Mouse (Mus musculus): ENCODE data around the gene Nol10. TPM values are rescaled to one million over a fixed set of nuclear protein-coding genes. Genes with fewer than 3 reads are reported as not detected.

The Nol10 gene
- total RNA-seq, 1 experiment from 2014 or later: 7.4 TPM

DNA sequence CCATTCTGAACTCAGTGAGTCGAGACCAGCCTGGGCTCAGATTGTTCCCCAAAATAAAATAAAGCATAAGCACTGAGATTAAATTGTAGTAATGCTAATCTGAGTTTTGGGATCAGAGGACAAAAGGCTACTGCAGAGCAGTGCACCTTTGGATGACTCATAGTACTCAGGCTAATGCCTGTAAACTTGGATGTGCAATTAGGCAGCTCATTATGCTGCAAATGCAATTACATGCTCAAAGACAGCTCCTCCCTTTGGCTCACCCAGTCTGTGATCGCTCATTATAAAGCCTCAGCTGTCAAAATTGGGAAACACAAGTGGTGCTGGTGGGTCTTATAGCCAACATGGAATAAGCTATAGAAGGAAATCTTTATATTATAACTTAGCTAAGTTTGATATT is 48.9 kb downstream of the Nol10 start:
- no peak for ATAC-seq (ENCODE audit: extremely low read depth, insufficient number of reproducible peaks, low FRiP score, poor library complexity, severe bottlenecking)

DNA sequence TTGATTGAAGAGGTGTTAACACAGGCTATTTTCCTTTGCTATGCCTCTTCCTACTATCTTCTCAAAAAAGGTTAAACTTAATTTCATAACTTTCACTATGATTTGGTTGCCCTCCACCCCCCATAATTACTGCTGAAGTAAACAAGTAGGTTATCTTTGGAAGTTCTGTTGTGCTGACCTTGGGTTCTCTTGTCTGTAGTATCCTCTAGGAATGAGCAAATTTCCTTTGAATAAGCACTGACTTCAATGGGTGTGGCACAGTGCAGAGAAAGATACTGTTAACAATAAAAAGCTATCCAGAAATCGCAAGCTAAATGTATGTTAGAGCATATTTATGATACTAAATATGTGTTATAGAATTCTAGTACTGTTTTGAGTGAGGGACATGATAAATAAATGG is 53.2 kb downstream of the Nol10 start:
- ATAC-seq (ENCODE audit: extremely low read depth, insufficient number of reproducible peaks, low FRiP score, poor library complexity, severe bottlenecking): no peak

GRCm38 (mm10) chr12:17402116-17402515 is 53.9 kb downstream of the Nol10 start:
- no peak for ATAC-seq (ENCODE audit: extremely low read depth, insufficient number of reproducible peaks, low FRiP score, poor library complexity, severe bottlenecking)

- ATAC-seq (ENCODE audit: extremely low read depth, insufficient number of reproducible peaks, low FRiP score, poor library complexity, severe bottlenecking): no peak
Measured at GRCm38 (mm10) chr12:17403998-17404397, 55.7 kb downstream of the Nol10 start.

GRCm38 (mm10) chr12:17406825-17407224 is 58.6 kb downstream of the Nol10 start:
- ATAC-seq (ENCODE audit: extremely low read depth, insufficient number of reproducible peaks, low FRiP score, poor library complexity, severe bottlenecking): no peak

DNA sequence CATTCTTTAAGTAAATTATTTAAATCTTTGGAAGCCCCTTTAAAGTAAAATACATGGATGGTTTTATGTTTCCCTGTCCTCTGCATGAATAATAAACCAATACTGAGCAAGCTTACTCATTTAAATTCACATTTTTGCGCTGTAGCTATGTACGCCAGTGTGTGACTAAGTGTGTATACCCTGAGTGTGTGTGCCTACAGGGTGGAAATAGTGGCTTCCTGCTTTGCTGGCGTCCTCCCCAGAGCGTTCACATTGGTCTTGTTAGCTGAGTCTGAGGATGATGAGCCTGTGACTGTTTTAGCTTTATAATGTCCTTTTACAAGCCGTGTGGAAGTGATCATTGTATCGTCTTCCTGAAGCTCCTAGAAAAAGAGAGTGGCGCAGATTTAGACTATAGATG is 60.1 kb downstream of the Nol10 start:
- ATAC-seq (ENCODE audit: extremely low read depth, insufficient number of reproducible peaks, low FRiP score, poor library complexity, severe bottlenecking): no peak

DNA sequence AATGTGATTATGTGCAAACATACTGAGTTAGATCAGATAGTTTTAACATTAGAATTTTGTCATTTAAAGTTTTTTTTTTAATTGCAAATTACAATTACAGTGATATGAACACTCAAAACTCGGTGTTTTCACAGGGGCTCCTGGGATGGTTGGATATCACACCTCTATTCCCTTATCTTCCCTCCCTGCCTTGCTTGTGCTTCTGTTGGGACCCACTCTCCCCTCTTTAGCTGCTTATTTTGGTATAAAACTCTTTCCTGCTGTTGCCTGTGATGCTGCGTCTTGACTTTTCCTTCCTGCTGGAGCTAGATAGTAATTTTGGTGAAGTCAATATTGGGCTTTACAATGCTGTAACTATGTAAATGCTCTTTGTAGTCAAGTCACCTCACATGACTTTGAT is 63.0 kb downstream of the Nol10 start:
- no peak for ATAC-seq (ENCODE audit: extremely low read depth, insufficient number of reproducible peaks, low FRiP score, poor library complexity, severe bottlenecking)

- ATAC-seq (ENCODE audit: extremely low read depth, insufficient number of reproducible peaks, low FRiP score, poor library complexity, severe bottlenecking): peak; percentile 83; the same call in 1 of the 2 replicates
Measured at GRCm38 (mm10) chr12:17411797-17412526, 63.7 kb downstream of the Nol10 start.

- ATAC-seq (ENCODE audit: extremely low read depth, insufficient number of reproducible peaks, low FRiP score, poor library complexity, severe bottlenecking): no peak
Measured at GRCm38 (mm10) chr12:17414734-17415133, 66.5 kb downstream of the Nol10 start.

DNA sequence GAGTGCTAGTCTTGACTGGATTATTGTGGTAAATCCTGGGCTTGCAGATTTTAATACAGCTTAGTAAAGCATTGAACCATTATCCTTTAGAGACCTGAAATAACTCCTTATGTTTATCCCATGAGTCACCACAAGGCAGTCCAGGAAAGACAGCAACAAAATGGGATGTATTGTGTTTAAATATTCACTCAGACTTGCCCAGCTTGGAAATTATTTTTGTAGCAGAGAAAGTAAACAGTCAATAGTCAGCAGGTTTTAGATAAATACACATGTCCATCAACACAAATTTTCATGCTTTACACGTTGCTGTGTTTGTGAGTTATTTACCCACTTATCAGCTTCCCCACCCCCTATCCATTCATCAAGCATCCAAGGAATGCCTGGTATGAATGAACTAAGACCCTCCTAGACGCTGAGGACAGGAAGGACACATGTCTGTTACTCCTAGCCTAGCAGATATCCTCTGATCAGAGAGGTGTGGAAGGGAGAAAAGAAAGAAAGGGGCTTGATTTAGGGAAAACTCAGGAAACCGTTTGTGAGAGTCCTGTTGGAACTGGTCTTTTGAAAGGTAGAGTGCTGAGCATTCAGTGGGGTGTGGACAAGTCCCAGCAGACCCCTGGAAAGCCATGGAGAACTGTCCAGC is 72.0 kb downstream of the Nol10 start:
- ATAC-seq (ENCODE audit: extremely low read depth, insufficient number of reproducible peaks, low FRiP score, poor library complexity, severe bottlenecking): no peak

- no peak for ATAC-seq (ENCODE audit: extremely low read depth, insufficient number of reproducible peaks, low FRiP score, poor library complexity, severe bottlenecking)
Measured at GRCm38 (mm10) chr12:17425254-17426169, 77.3 kb downstream of the Nol10 start.

- no peak for ATAC-seq (ENCODE audit: extremely low read depth, insufficient number of reproducible peaks, low FRiP score, poor library complexity, severe bottlenecking)
Measured at GRCm38 (mm10) chr12:17426735-17427134, 78.5 kb downstream of the Nol10 start.

- ATAC-seq (ENCODE audit: extremely low read depth, insufficient number of reproducible peaks, low FRiP score, poor library complexity, severe bottlenecking): no peak
Measured at GRCm38 (mm10) chr12:17430578-17430977, 82.3 kb downstream of the Nol10 start.

GRCm38 (mm10) chr12:17431166-17431565 is 82.9 kb downstream of the Nol10 start:
- no peak for ATAC-seq (ENCODE audit: extremely low read depth, insufficient number of reproducible peaks, low FRiP score, poor library complexity, severe bottlenecking)

DNA sequence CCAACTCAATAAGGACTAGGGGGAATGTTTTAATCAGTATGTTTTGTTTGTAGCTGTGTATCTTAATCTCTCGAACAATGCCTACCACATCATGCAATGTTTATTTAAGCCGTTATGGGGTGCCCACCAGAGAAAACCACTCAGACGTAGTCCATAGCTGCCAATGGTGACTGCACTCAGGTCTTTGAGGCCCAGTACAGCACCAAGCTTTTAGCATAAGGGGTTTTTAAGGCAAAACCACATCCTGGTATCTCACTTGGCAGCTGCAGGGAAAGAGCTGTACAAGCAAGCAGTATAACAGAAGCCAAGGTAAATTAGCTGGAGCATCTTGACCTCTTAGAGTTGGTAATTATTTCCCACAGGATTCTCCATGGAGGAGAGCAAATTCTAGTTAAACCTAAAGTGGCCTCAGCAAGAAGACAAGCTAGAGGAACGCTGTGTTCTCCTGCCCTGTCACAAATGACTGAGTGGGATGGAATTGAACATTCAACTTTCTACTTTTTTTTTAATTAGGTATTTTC is 83.6 kb downstream of the Nol10 start:
- ATAC-seq (ENCODE audit: extremely low read depth, insufficient number of reproducible peaks, low FRiP score, poor library complexity, severe bottlenecking): no peak

DNA sequence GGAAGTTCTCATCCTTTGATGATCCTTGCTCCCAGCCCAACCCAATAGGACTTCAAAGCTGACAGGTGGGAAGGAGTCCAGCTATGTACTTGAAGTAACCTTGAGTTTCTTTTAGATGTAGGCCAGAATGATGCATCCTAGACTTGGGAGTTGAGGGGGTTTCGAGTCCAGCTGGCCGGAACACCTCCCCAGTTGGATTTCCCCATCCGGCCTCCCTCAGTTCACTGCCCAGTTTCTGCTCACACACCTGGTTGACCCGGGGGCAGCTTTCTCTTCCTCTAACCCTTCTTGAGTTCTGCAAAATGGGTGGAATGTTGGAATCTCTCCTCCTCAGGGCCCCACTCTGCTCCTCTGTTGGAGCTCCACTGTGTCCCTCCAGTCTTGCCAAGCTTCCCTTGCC is 85.5 kb downstream of the Nol10 start:
- no peak for ATAC-seq (ENCODE audit: extremely low read depth, insufficient number of reproducible peaks, low FRiP score, poor library complexity, severe bottlenecking)

GRCm38 (mm10) chr12:17436471-17436870 is 88.2 kb downstream of the Nol10 start:
- ATAC-seq (ENCODE audit: extremely low read depth, insufficient number of reproducible peaks, low FRiP score, poor library complexity, severe bottlenecking): no peak

- ATAC-seq (ENCODE audit: extremely low read depth, insufficient number of reproducible peaks, low FRiP score, poor library complexity, severe bottlenecking): no peak
Measured at GRCm38 (mm10) chr12:17440251-17440651, 92.0 kb downstream of the Nol10 start.

DNA sequence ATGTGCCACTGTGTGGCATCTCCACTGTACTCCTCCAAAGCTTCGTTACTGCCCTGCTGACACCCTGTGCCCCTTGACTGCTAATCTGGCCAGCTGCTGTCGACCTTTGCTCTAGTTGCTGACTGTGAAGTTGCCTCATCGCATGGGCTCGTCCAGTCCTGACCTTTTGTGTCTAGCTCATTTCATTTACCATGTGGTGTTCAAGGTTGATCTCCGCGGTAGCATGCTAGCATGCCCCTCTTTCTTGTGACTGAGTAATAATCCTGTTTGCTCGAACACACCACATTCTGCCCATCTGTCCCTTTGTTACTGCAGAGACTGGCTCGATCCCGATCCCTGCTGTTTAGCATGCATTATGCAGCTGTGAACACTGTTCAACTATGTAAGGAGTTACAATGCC is 93.2 kb downstream of the Nol10 start:
- no peak for ATAC-seq (ENCODE audit: extremely low read depth, insufficient number of reproducible peaks, low FRiP score, poor library complexity, severe bottlenecking)

Data from neutrophil, adult 5-6 weeks (primary cell).